Mouse (Mus musculus) layer of hippocampus, adult 8-10 months (tissue): ENCODE measurements at regions not wholly inside any gene's neighbourhood (a gene's known extent, or its start where the extent isn't known, plus 50 kb on each side); places are given as distances from the start of the nearest gene placed in this dataset.

Experiments
- DNase-seq, 2 experiments: peaks; one replicate each; pipeline ENCODE4 v3.0.0; 2022; ENCODE audit warnings: low spot score in 2 of 2

DNA sequence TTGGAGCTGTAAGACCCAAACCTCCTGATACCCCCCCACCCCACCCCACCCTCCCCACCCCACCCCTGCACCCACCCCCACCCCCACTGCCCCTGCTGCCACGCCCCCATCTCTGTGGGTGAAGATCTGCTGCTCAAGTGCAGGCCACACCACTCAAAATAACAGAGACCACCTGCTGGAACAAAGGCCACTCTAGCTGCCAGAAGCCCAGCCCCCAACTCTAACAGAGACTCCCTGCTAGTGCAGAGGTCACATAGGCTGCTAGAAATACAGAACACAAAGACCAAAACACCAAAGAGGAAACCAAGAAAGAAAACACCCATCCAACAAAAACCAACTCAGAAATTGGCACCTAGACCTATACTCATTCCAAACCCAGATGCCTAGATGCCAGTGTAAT, 58.9 kb downstream of the Olfr267 start:
- DNase-seq: no peak

DNA sequence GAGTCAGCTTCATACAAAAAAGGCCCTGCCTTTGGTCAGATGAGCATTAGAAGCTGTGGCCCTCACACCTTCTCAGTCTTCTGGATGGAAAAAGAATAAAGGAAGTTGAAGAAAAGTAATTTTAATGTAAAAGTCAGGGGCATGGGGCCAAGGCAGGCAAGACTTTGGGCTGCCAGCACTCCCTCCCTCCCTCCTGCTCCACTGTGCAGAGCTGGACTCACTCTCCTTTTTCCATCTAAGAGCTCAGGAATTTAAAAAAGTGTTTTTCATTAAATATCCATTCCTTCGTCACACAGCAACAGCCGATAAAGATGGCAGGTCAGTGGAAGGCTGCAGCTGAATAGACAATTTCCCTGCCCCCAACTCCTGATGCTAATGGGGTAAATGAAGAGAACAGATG, 61.1 kb downstream of the Olfr267 start:
- no peak for DNase-seq

GRCm38 (mm10) chr4:58722772-58723171, 64.7 kb downstream of the Olfr267 start:
- peak; percentile 7 to 10 for DNase-seq

GRCm38 (mm10) chr4:58720682-58721081, 66.8 kb downstream of the Olfr267 start:
- DNase-seq: no peak

DNA sequence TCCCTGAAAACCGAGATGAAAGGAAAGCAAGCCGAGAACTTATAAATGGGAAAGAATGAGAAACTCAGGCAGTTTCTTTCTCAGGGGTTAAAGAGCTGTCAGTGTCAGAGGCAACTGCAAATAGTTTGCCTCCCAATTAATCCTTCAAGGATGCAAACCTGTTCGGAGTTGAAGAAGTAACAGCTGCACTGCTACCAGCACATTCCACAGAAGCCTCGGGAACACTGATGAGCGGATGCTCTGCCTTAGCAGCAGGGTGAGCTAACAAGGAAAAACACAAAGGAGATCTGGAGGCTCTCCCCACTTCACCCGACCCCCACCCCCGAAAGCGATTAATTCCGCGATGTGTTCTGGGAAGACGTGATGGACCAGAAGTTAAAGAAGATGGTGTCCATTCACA, 71.1 kb downstream of the Olfr267 start:
- DNase-seq: no peak

GRCm38 (mm10) chr4:58715846-58716245, 71.7 kb downstream of the Olfr267 start:
- DNase-seq: no peak

GRCm38 (mm10) chr4:58714221-58714620, 73.3 kb downstream of the Olfr267 start:
- DNase-seq: no peak

DNA sequence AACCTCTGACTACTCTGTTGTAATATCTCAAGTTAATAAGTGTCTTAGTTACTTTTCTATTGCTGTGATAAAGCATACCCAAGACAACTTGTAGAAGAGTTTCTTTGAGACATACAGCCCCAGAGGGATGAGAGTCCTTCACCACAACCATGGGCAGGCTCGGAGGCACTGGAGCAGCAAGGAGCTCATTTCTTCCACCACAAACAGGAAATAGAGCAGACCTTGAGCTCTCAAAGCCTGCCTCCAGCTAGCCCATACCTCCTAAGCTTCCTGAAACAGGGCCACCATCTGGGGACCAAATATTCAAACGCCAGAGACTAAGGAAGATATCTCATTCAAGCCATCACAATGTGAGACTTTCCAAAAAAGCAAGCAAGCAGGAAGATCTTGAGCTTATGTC, 74.6 kb downstream of the Olfr267 start:
- DNase-seq: no peak

DNA sequence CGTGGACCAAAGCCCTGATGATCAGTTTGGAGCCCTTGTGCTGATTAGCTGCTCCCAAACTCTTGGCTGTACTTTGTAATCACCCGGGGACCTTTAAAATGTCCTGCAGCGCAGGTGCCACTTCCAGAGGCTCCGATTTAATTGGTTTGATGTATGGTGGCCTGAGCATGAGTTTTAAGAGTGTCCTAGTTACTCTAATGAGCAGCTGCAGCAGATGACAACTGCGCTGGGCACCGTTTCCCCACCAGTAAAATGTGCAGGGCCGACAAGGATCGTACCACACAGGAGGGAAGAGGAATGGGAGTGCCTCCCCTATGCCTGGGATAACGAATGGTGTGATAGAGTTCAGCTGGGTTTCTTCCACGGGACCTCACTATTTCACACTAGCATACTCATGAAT, 75.3 kb downstream of the Olfr267 start:
- DNase-seq: no peak

DNA sequence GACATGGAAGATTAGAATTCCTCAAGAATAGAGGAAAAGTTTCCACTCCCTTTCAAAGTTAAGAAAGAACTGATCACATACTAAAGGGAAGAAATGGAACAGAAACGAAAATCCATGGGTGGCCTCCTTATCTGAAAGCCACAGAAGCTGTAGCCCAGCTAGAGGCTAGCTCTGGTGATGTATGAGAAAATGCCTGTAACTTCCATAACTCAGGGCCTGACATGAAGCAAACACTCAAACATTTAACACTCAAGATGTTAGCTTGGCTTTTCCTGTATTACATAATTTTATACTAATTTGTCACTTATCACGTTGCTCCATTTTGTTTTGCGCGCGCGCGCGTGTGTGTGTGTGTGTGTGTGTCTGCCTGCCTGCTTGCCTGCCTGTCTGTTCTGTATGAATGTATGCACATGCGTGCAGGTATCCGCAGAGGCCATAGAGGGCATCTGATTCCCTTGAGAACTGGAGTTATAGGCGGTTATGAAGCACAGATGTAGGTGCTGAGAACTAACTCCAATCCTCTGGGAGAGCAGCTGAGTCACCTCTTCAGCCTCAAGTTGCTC, 88.2 kb downstream of the Olfr267 start:
- DNase-seq: no peak

DNA sequence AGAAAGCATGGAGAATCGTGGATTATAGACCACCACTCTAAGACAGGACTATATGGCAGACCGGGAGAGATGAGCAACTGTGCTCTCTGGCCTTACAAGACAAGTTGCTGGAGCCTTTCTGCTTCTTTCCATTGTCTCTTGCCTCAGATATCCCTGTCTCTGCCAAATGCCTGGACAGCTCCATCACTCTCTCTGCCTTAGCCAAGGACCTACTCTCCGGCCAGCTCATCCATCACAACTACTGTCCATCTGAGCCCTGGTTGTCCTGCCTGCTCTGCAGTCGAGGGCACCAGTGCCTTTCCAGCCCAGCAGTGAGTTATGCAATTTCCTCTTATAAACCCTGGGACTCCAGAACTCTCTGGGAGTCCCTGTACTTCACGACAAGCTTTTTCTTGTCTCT, 88.7 kb downstream of the Olfr267 start:
- no peak for DNase-seq

GRCm38 (mm10) chr4:58696684-58697083, 90.8 kb downstream of the Olfr267 start:
- no peak for DNase-seq

- DNase-seq: no peak
Measured at GRCm38 (mm10) chr4:58695281-58695680, 92.2 kb downstream of the Olfr267 start.

DNA sequence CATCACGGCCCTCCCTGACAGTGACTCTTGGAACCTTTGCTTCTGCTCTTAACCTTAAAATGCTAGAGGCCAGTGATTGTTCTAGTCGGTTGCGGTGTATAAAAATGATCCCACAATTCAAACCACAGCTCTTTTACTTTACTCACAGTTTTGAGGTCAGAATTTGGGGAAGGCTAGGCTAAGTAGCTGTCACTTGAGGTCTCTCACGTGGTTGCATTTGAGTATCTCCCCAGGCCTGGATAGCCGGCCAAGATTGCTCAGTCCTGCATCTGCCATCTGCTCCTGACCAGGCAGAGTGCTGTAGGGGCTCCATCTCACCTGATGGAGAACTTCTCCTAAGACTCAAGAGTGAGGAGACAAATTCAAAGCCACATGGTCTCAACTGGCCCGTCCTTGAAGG, 94.5 kb downstream of the Olfr267 start:
- no peak for DNase-seq

DNA sequence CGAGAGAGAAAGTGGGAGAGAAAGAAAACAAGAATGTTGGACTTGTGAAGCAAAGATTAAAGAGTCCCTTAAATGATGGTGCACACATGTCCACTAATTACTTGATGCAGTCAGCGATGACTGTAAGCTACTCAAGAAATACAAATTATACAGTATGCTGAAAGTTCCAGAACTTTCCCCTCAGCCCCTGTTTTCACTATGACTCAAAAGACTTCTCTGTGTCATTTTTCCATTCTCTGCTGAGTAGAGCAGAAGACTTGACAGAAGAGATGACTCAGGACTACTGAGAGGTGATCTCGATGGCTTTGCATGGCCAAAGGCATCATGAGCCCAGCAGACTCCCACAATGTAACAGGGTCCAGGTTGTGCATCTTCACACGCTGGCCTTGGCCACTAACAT, 105.6 kb downstream of the Olfr267 start:
- no peak for DNase-seq

DNA sequence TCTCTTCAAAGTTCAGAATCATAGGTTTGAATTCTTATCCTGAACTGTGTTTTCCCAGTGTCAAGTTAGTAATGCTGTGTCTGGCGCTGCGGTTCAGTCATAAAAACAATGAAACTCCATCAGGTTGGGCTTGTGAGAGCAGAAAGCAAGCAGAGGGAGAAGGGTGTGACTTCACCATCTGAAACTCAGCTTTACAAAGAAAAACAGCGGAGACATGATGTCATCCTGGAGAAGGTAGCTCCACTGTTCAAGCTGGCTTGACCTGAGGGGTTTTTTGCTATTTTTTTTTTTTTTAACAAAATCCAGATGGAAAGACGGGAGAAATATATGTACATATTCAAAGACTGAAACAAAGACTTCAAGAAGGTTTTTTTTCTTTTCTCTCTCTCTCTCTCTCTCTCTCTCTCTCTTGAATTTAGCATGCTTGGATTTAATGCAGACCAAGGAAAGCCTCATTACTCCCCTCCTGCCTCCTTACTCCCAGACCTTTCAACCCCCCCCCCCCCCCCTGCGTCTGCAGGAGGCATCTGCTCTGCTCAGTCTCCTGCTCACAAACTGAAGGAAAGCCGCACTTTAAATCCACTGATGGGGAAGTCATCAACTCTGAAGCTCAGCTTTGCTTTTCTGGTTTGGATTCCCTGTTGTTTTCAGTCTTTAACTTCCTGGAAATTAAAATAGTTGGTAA, 109.7 kb downstream of the Olfr267 start:
- DNase-seq: no peak

DNA sequence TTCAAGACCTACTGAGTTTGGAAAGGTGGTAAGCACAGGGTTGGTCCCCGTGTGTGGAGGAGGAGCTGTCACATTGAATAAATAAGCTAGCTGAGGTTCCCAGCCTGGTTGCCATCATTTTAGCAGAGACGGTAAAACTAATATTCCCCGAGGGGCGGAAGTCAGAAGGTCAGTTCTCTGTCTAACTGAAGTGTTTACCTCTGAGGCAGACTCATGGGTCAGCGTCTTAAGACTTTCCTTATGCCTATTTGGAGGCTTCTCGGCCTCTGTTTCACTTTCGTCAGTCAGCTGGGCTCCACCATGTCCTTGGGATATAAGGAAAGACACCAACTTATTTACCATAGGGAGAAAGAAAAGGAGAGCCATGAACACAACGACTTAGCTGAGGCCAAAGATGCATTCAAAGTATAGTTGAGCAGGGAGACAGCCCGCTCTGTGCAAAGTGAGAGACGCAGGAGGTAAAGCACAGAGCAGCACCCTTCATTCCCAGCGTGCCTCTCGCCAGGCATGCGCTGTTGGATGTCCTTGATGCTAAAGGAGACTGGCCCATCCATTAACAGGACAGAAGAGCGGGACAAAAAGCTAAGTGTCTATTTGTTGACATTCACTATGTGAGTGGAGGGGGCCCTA, 116.0 kb downstream of the Olfr267 start:
- DNase-seq: no peak

DNA sequence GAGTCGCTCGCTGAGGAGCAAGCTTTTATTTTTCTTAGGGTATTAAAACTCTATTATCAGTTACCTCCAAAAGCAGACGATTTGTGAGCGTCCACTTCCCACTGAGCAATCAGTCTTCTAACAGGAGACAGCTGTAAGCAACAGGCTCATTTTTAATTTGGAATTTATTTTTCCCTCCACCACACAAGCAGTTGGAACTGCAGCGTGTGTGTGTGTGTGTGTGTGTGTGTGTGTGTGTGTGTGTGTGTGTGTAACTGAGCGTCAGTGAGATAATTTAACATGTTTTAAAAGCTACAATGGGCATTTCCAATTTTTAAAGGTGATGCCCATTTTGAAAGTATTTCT, 116.6 kb downstream of the Olfr267 start:
- no peak for DNase-seq

- no peak for DNase-seq
Measured at GRCm38 (mm10) chr4:58670107-58670905, 116.6 kb upstream of the Lpar1 start.

- DNase-seq: no peak
Measured at GRCm38 (mm10) chr4:58668368-58669153, 114.9 kb upstream of the Lpar1 start.

GRCm38 (mm10) chr4:58663628-58664205, 110.0 kb upstream of the Lpar1 start:
- DNase-seq: no peak
